Mouse (Mus musculus) liver, embryonic 15.5 days (tissue): ENCODE data around the gene Vti1b. TPM values are rescaled to one million over a fixed set of nuclear protein-coding genes. Genes with fewer than 3 reads are reported as not detected.
A peak's percentile ranks its signal among the peaks of the same experiment; 100 is the strongest.

Experiments used
- ATAC-seq: fragments of 200-750 bp; cut with Nextera tagmentation; 2 replicates; pipeline ENCODE4 v1.8.0; 2017; ENCODE audit warnings: moderate number of reproducible peaks, mild to moderate bottlenecking, moderate library complexity; ENCODE audit not compliant: insufficient read depth
- H3K27ac ChIP-seq: fragments of 300-500 bp; sonication (generic); replicated peaks from 2 replicates; pipeline ENCODE4 v1.5.1; 2015; ENCODE audit warnings: mild to moderate bottlenecking, inconsistent platforms
- H3K27me3 ChIP-seq: fragments of 300-500 bp; sonication (generic); 2 replicates; pipeline ENCODE4 v1.6.1; 2015; ENCODE audit warnings: mild to moderate bottlenecking, inconsistent platforms
- H3K36me3 ChIP-seq: fragments of 300-500 bp; sonication (generic); replicated peaks from 2 replicates; pipeline ENCODE4 v1.6.1; 2015; ENCODE audit warnings: moderate library complexity, mild to moderate bottlenecking, inconsistent platforms
- H3K4me1 ChIP-seq: fragments of 300-500 bp; sonication (generic); replicated peaks from 2 replicates; pipeline ENCODE4 v1.6.1; 2015; ENCODE audit warnings: inconsistent platforms
- H3K4me2 ChIP-seq: fragments of 300-500 bp; sonication (generic); 2 replicates; pipeline ENCODE4 v1.6.1; 2015; ENCODE audit warnings: moderate library complexity, mild to moderate bottlenecking, inconsistent platforms
- H3K4me3 ChIP-seq: fragments of 300-500 bp; sonication (generic); replicated peaks from 2 replicates; pipeline ENCODE4 v1.5.1; 2015; ENCODE audit warnings: mild to moderate bottlenecking, inconsistent platforms
- H3K9ac ChIP-seq: fragments of 300-500 bp; sonication (generic); 2 replicates; pipeline ENCODE4 v1.6.1; 2015; ENCODE audit warnings: moderate library complexity, mild to moderate bottlenecking, inconsistent platforms
- H3K9me3 ChIP-seq: fragments of 300-500 bp; sonication (generic); replicated peaks from 2 replicates; pipeline ENCODE4 v1.6.1; 2016; ENCODE audit warnings: inconsistent platforms
- WGBS: fragments of 180-500 bp; shearing (Covaris S2); methylation state at CpG from one replicate; pipeline ENCODE4 v1.1.7; 2015; ENCODE audit warnings: mixed read lengths; ENCODE audit not compliant: insufficient replicate concordance; 5-methylcytosine and 5-hydroxymethylcytosine counted together
- polyA plus RNA-seq: library from polyadenylated mRNA; unstranded; fragments of >200 nt; fragmentation: Nextera tagmentation; extraction: Ambion mirVana; gene quantifications from 2 replicates; pipeline ENCODE4 v1.2.1, GENCODE M21; 2015

Gene Vti1b
- polyA plus RNA-seq, 1 experiment from 2014 or later, result 33.1 TPM

GRCm38 (mm10) chr12:79136949-79137348, 35.5 kb downstream of the Vti1b start:
- H3K9me3 ChIP-seq, result no peaks in the 10 kb centered on the region
- H3K9ac ChIP-seq, result no peak overlapping the region
- H3K36me3 ChIP-seq, result no peaks in the 10 kb centered on the region
- no peak overlapping the region for H3K4me2 ChIP-seq
- H3K27ac ChIP-seq, result no peak overlapping the region
- 64% methylated on average over 7 of the region's 7 CpGs for WGBS
- peaks cover 37% of the 10 kb centered on the region for H3K27me3 ChIP-seq
- no peaks in the 10 kb centered on the region for H3K4me1 ChIP-seq
- no peak for ATAC-seq
- no peak overlapping the region for H3K4me3 ChIP-seq

DNA sequence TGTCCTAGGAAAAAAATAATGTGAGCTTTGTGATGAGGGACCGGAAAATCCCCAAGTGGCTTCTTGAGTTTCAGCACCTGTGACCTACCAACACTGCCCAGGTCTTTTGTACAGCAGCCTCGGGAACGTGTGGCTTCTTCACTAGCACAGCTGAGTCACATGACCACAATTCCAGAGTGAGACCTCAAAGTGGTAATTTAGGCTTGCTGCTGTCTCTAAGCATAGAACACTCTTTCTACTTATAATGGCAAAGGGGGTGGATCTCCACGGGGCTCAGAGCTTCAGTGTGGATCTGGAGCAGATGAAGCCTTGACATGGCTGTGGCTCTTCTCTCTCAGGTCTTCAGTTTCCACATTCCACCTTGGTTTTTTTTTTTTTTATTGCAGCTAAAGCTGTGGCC, 37.4 kb downstream of the Vti1b start:
- Histone ChIP-seq H3K4me2 (no peak overlapping the region), H3K9me3 (no peaks in the 10 kb centered on the region), H3K27me3 (peaks cover 55% of the 10 kb centered on the region), H3K9ac (no peak overlapping the region), H3K4me1 (peaks cover 10% of the 10 kb centered on the region), H3K36me3 (no peaks in the 10 kb centered on the region), H3K27ac (no peak overlapping the region), H3K4me3 (no peak overlapping the region)
- WGBS, result 36% methylated on average over 4 of the region's 4 CpGs
- no peak for ATAC-seq

DNA sequence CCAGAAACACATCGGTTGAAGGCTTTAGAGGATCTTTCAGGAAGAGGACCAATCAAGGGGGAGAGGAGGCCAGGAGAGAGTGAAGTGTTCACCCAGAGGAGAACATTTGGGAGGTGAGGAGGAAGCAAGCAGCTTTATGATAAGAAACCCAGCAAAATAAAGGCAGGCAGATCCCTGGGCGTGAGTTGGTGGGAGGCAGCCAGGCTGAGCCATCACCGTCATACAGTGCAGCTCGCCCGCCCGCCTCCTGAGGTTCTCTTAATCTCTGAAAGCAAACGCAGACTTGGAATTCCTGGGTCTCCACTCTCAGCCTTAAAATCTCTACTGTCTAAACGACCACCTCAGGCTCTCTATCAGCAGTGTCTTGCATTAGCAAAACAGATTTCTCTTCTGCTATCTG, 37.8 kb downstream of the Vti1b start:
- WGBS, result 26% methylated on average over 8 of the region's 8 CpGs

DNA sequence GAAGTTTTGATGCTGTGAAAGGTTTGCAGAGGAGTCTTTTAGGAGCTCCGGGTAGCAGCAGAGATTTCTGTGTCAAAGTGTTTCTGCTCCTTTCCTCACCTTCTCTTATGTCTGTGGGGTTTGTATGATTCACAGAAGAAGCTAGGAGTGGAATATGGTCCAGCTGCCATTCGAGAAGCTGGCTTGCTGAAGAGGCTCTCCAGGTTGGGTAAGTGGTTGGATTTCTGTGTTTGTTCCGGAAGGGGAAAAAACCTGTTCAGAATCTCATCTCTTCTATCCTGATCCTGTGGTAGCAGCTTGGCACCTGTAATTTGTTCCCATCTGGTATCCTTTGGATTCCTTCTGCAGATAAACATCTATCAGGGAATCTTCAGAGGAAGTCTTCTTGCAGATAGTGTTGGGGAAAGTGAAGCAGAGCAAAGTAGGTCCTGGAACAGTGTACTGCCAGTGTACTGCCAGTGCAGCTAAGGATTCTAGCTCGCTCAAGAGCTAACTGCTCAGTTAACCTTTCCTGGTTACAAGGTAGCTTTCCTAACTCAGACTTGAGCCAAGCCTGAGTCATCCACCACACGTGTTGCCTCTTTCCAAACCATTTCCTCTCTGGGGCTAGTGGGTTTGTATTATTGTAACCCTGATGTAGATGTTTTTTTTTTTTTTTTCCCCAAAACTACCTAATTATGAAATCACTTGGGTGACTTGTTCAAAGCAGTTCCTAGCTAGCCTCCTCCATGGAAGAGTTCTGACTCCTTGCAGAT, 40.6 kb downstream of the Vti1b start:
- H3K4me3 ChIP-seq, result no peak overlapping the region
- H3K36me3 ChIP-seq, result no peaks in the 10 kb centered on the region
- no peak overlapping the region for H3K27ac ChIP-seq
- H3K9ac ChIP-seq, result no peak overlapping the region
- peaks cover 10% of the 10 kb centered on the region for H3K4me1 ChIP-seq
- ATAC-seq, result no peak
- no peak overlapping the region for H3K4me2 ChIP-seq
- no peaks in the 10 kb centered on the region for H3K9me3 ChIP-seq
- 18% methylated on average over 5 of the region's 5 CpGs for WGBS
- peaks cover 63% of the 10 kb centered on the region for H3K27me3 ChIP-seq

More for the DNA sequence above, 37.8 kb downstream of the Vti1b start:
- Histone ChIP-seq H3K9me3 (no peaks in the 10 kb centered on the region), H3K4me3 (no peak overlapping the region), H3K4me2 (no peak overlapping the region), H3K4me1 (peaks cover 10% of the 10 kb centered on the region), H3K36me3 (no peaks in the 10 kb centered on the region), H3K27ac (no peak overlapping the region), H3K9ac (no peak overlapping the region), H3K27me3 (peaks cover 59% of the 10 kb centered on the region)
- ATAC-seq, result no peak

DNA sequence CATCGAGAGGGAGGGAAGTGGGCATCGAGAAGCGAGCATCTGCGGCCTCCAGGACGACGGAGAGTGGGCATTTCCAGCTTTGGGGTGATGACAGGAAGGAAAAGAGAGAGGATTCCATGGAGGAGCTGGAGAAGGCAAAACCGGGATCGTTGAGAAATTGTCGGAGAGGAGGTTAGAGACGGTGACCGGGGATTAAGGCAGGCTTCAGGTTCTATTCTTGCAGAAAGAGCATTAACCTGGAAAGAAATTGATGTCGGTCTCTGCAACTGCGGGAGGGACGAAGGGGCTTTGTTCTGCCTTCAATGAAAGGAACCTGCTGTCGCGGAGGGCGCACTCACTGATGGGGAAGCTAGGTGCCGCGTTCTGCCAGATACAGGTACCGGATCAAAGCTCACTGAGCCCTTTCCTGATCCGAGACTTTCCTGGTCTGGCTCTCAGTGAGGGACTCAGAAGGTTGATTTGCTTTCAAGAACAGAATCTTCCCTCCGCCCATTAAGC, 41.2 kb downstream of the Vti1b start:
- no peak for ATAC-seq

DNA sequence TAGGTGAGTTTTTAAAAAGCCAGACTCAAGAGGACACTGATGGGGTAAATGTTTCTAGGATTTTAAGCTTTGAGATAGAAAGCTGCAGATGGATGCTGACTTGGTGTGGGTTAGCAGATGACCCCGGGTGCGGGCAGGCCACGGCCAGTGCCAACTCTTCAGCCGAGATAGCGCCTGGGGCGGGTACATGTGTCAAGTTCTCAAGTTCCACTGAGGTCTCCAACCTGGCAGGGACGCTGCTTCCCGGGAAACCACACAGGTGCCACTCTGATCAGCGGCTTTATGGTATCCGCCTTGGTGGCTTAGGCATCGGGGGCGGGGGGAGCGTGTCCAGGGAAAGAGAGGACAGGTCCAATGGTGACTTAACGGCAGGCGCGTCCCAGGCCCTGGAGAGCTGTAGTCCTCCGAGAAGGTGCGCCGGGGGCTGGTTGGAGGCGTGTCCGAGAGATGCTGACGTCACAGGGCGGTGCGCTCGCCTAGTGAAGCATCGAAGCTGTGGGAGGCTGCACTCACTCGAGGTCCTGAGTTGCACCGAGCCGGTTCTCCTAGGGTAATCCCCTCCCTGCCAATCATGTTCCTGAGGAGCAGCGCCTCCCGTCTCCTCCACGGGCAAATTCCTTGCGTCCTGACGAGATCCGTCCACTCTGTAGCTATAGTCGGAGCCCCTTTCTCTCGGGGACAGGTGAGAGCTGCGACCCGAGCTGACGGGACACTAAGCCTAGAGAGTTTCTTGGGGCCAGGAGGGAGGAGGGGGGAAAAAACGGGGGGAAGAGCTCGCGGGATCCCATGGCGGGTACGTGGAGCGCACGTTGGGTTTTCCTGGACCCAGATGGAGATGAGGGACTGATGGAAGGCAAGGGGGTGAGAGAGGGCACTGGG, 41.9 kb downstream of the Vti1b start, which contains the start of gene Arg2:
Arg2 (plus strand) TSS at position 479 of the 879 bp plus-strand sequence.
- H3K27ac ChIP-seq, result no peak within 1 kb of the TSS
- peaks cover 10% of the 10 kb centered on the region for H3K4me1 ChIP-seq
- WGBS, result under 1% methylated on average over 47 of the region's 47 CpGs
- no peaks in the 10 kb centered on the region for H3K9me3 ChIP-seq
- H3K4me3 ChIP-seq, result peak within 1 kb of the TSS; percentile 30
- no peak within 1 kb of the TSS for H3K9ac ChIP-seq
- H3K4me2 ChIP-seq, result peak within 1 kb of the TSS; percentile 61
- H3K36me3 ChIP-seq, result no peaks in the 10 kb centered on the region
- H3K27me3 ChIP-seq, result peaks cover 62% of the 10 kb centered on the region
- ATAC-seq, result no peak

More for the DNA sequence above, 41.2 kb downstream of the Vti1b start:
- Histone ChIP-seq H3K36me3 (no peaks in the 10 kb centered on the region), H3K27me3 (peaks cover 63% of the 10 kb centered on the region), H3K4me2 (peak overlapping the region; percentile 61), H3K4me3 (peak overlapping the region; percentile 30; the same call in 1 of the 2 replicates), H3K27ac (no peak overlapping the region), H3K9me3 (no peaks in the 10 kb centered on the region), H3K9ac (no peak overlapping the region), H3K4me1 (peaks cover 10% of the 10 kb centered on the region)
- 1% methylated on average over 22 of the region's 22 CpGs for WGBS

- Histone ChIP-seq H3K27ac (no peak overlapping the region), H3K9me3 (no peaks in the 10 kb centered on the region), H3K36me3 (no peaks in the 10 kb centered on the region), H3K9ac (no peak overlapping the region), H3K4me2 (no peak overlapping the region), H3K4me3 (no peak overlapping the region), H3K4me1 (no peaks in the 10 kb centered on the region), H3K27me3 (no peaks in the 10 kb centered on the region)
- 30% methylated on average over 3 of the region's 3 CpGs for WGBS
- ATAC-seq, result no peak
Observed at GRCm38 (mm10) chr12:79122820-79123219, 49.6 kb downstream of the Vti1b start.

DNA sequence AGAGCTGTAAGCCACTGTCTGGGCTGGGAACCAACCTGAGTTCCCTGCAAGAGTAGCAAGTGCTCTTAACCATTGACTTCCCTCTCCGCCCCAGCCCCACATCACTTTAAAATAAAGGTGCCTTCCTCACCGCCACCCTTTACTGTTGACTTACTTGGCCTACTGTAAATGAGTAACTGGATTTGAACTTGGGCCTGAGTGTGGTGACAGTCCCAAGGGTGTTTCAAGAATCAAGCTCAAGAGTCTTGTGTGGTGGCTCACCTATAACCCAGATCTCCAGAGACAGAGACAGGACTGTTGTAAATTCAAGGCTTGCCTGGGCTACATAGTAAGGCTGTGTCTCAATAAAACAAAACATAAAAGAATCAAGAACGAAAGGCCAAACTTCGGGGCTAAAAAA, 53.5 kb downstream of the Vti1b start:
- Histone ChIP-seq H3K9ac (no peak overlapping the region), H3K9me3 (no peaks in the 10 kb centered on the region), H3K27me3 (no peaks in the 10 kb centered on the region), H3K4me1 (no peaks in the 10 kb centered on the region), H3K27ac (no peak overlapping the region), H3K36me3 (no peaks in the 10 kb centered on the region), H3K4me2 (no peak overlapping the region), H3K4me3 (no peak overlapping the region)
- no peak for ATAC-seq
- 62% methylated on average over 4 of the region's 4 CpGs for WGBS

Other genes with a start within 250 kb of the Vti1b start
- 3.4 and 3.5 TPM in 2 replicates for gene Tmem229b, start 165.0 kb downstream of the Vti1b start, polyA plus RNA-seq
- gene Plekhh1, start 143.5 kb downstream of the Vti1b start, polyA plus RNA-seq, result 0.06 and 0.13 TPM in 2 replicates
- gene Pigh, start 83.0 kb downstream of the Vti1b start, polyA plus RNA-seq, result 5.2 and 5.7 TPM in 2 replicates
- gene Arg2, start 41.9 kb downstream of the Vti1b start, polyA plus RNA-seq, result 0.06 and 0.18 TPM in 2 replicates
- gene Rdh11, start 19.6 kb upstream of the Vti1b start, polyA plus RNA-seq, result 20.8 and 22.2 TPM in 2 replicates
- 1.3 and 1.4 TPM in 2 replicates for gene Rdh12, start 36.2 kb upstream of the Vti1b start, polyA plus RNA-seq
- 7.3 and 7.6 TPM in 2 replicates for gene Zfyve26, start 123.6 kb upstream of the Vti1b start, polyA plus RNA-seq
- 4.3 and 4.6 TPM in 2 replicates for gene Rad51b, start 124.6 kb upstream of the Vti1b start, polyA plus RNA-seq